Mouse (Mus musculus) midbrain, embryonic 10.5 days (tissue): ENCODE data around the gene 1600014C23Rik. TPM values are rescaled to one million over a fixed set of nuclear protein-coding genes. Genes with fewer than 3 reads are reported as not detected.

Source experiments
- DNase-seq: peaks from one replicate; pipeline ENCODE4 v3.0.0-alpha.2; 2017; ENCODE audit warnings: low spot score
- H3K27ac ChIP-seq: fragments of 300-500 bp; sonication (generic); replicated peaks from 2 replicates; pipeline ENCODE4 v1.5.1; 2016; ENCODE audit warnings: mild to moderate bottlenecking
- H3K27me3 ChIP-seq: fragments of 300-500 bp; sonication (generic); 2 replicates; pipeline ENCODE4 v1.6.1; 2016; ENCODE audit warnings: low read depth, mild to moderate bottlenecking; ENCODE audit not compliant: poor library complexity, severe bottlenecking
- H3K36me3 ChIP-seq: fragments of 300-500 bp; sonication (generic); 2 replicates; pipeline ENCODE4 v1.6.1; 2016; ENCODE audit warnings: mild to moderate bottlenecking, moderate library complexity
- H3K4me1 ChIP-seq: fragments of 300-500 bp; sonication (generic); 2 replicates; pipeline ENCODE4 v1.6.1; 2016
- H3K4me3 ChIP-seq: fragments of 300-500 bp; sonication (generic); 2 replicates; pipeline ENCODE4 v1.5.1; 2016; ENCODE audit warnings: mild to moderate bottlenecking, moderate library complexity
- H3K9me3 ChIP-seq: fragments of 300-500 bp; sonication (generic); replicated peaks from 2 replicates; pipeline ENCODE4 v1.6.1; 2016; ENCODE audit warnings: mild to moderate bottlenecking
- WGBS: fragments of 180-500 bp; shearing (Covaris S2); methylation state at CpG from one replicate; pipeline ENCODE4 v1.1.7; 2016; 5-methylcytosine and 5-hydroxymethylcytosine counted together
- polyA plus RNA-seq: library from polyadenylated mRNA; unstranded; fragments of >200 nt; fragmentation: Nextera tagmentation; extraction: Ambion mirVana; gene quantifications from 2 replicates; pipeline ENCODE4 v1.2.1, GENCODE M21; 2016

Gene 1600014C23Rik
- polyA plus RNA-seq, 1 experiment from 2014 or later, result 0.58 TPM

GRCm38 (mm10) chr17:45747858-45748785 lies 14.5 kb upstream of the 1600014C23Rik start:
- H3K4me3 ChIP-seq, result no peak overlapping the region
- H3K27ac ChIP-seq, result peak overlapping the region; percentile 74
- peak; percentile 58 for DNase-seq
- 75% methylated on average over 16 of the region's 16 CpGs for WGBS
- no peaks in the 10 kb centered on the region for H3K27me3 ChIP-seq
- no peaks in the 10 kb centered on the region for H3K9me3 ChIP-seq
- no peaks in the 10 kb centered on the region for H3K36me3 ChIP-seq
- peaks cover 17% of the 10 kb centered on the region for H3K4me1 ChIP-seq

- no peaks in the 10 kb centered on the region for H3K27me3 ChIP-seq
- 92% methylated on average over 4 of the region's 4 CpGs for WGBS
- no peak overlapping the region for H3K4me3 ChIP-seq
- no peak overlapping the region for H3K27ac ChIP-seq
- peaks cover 13% of the 10 kb centered on the region for H3K4me1 ChIP-seq
- no peak for DNase-seq
- no peaks in the 10 kb centered on the region for H3K36me3 ChIP-seq
- no peaks in the 10 kb centered on the region for H3K9me3 ChIP-seq
Observed at GRCm38 (mm10) chr17:45747293-45747692, 13.6 kb upstream of the 1600014C23Rik start.

- WGBS, result 78% methylated on average over 12 of the region's 12 CpGs
- no peak for DNase-seq
- Histone ChIP-seq H3K36me3 (no peaks in the 10 kb centered on the region), H3K27me3 (no peaks in the 10 kb centered on the region), H3K27ac (peak overlapping the region; percentile 28; the same call in 1 of the 2 replicates), H3K9me3 (no peaks in the 10 kb centered on the region), H3K4me3 (no peak overlapping the region), H3K4me1 (peaks cover 9% of the 10 kb centered on the region)
Observed at GRCm38 (mm10) chr17:45746755-45747154, 13.1 kb upstream of the 1600014C23Rik start.

GRCm38 (mm10) chr17:45745629-45746028 lies 12.0 kb upstream of the 1600014C23Rik start:
- 94% methylated on average over 2 of the region's 2 CpGs for WGBS
- Histone ChIP-seq H3K36me3 (no peaks in the 10 kb centered on the region), H3K9me3 (no peaks in the 10 kb centered on the region), H3K4me3 (no peak overlapping the region), H3K27ac (0 out of 2 replicates have a peak overlapping the region, but pooled peaks have one; percentile 42), H3K4me1 (peaks cover 9% of the 10 kb centered on the region), H3K27me3 (no peaks in the 10 kb centered on the region)
- no peak for DNase-seq

GRCm38 (mm10) chr17:45742371-45743147 lies 8.9 kb upstream of the 1600014C23Rik start:
- Histone ChIP-seq H3K4me1 (peaks cover 7% of the 10 kb centered on the region), H3K9me3 (no peaks in the 10 kb centered on the region), H3K36me3 (no peaks in the 10 kb centered on the region), H3K4me3 (no peak overlapping the region), H3K27me3 (no peaks in the 10 kb centered on the region), H3K27ac (0 out of 2 replicates have a peak overlapping the region, but pooled peaks have one; percentile 14)
- WGBS, result 58% methylated on average over 13 of the region's 13 CpGs
- no peak for DNase-seq

GRCm38 (mm10) chr17:45737078-45737601 lies 3.5 kb upstream of the 1600014C23Rik start:
- peaks cover 28% of the 10 kb centered on the region for H3K27me3 ChIP-seq
- H3K9me3 ChIP-seq, result no peaks in the 10 kb centered on the region
- no peaks in the 10 kb centered on the region for H3K36me3 ChIP-seq
- WGBS, result 14% methylated on average over 10 of the region's 10 CpGs
- H3K4me1 ChIP-seq, result peaks cover 49% of the 10 kb centered on the region
- H3K27ac ChIP-seq, result peak overlapping the region; percentile 98
- peak overlapping the region; percentile 58 for H3K4me3 ChIP-seq
- no peak for DNase-seq

GRCm38 (mm10) chr17:45736311-45737077 lies 2.9 kb upstream of the 1600014C23Rik start:
- Histone ChIP-seq H3K27me3 (peaks cover 34% of the 10 kb centered on the region), H3K4me1 (peaks cover 49% of the 10 kb centered on the region), H3K9me3 (no peaks in the 10 kb centered on the region), H3K36me3 (no peaks in the 10 kb centered on the region), H3K4me3 (peak overlapping the region; percentile 58), H3K27ac (peak overlapping the region; percentile 98)
- peak; percentile 94 for DNase-seq
- under 1% methylated on average over 64 of the region's 72 CpGs for WGBS

GRCm38 (mm10) chr17:45735382-45736310 lies 2.0 kb upstream of the 1600014C23Rik start:
- peak overlapping the region; percentile 58 for H3K4me3 ChIP-seq
- peak; percentile 92 for DNase-seq
- H3K4me1 ChIP-seq, result peaks cover 54% of the 10 kb centered on the region
- H3K9me3 ChIP-seq, result no peaks in the 10 kb centered on the region
- H3K27ac ChIP-seq, result peak overlapping the region; percentile 98
- peaks cover 37% of the 10 kb centered on the region for H3K27me3 ChIP-seq
- WGBS, result 7% methylated on average over 10 of the region's 10 CpGs
- H3K36me3 ChIP-seq, result no peaks in the 10 kb centered on the region

GRCm38 (mm10) chr17:45734881-45735280 lies 1.2 kb upstream of the 1600014C23Rik start:
- DNase-seq, result no peak
- H3K27me3 ChIP-seq, result peaks cover 42% of the 10 kb centered on the region
- no peaks in the 10 kb centered on the region for H3K36me3 ChIP-seq
- peak overlapping the region; percentile 98 for H3K27ac ChIP-seq
- no peaks in the 10 kb centered on the region for H3K9me3 ChIP-seq
- peak overlapping the region; percentile 58 for H3K4me3 ChIP-seq
- 50% methylated on average over 4 of the region's 4 CpGs for WGBS
- peaks cover 62% of the 10 kb centered on the region for H3K4me1 ChIP-seq

GRCm38 (mm10) chr17:45734333-45734732 lies 689 bp upstream of the 1600014C23Rik start:
- H3K9me3 ChIP-seq, result no peaks in the 10 kb centered on the region
- H3K27me3 ChIP-seq, result peaks cover 47% of the 10 kb centered on the region
- H3K4me1 ChIP-seq, result peaks cover 68% of the 10 kb centered on the region
- peak overlapping the region; percentile 57 for H3K4me3 ChIP-seq
- H3K36me3 ChIP-seq, result no peaks in the 10 kb centered on the region
- H3K27ac ChIP-seq, result peak overlapping the region; percentile 98
- DNase-seq, result no peak
- whole genome bisulfite sequencing, result 10% methylated on average over 3 of the region's 3 CpGs

GRCm38 (mm10) chr17:45733038-45733734 lies 458 bp downstream of the 1600014C23Rik start:
- H3K27ac ChIP-seq, result peak overlapping the region; percentile 98
- peak overlapping the region; percentile 57 for H3K4me3 ChIP-seq
- peaks cover 78% of the 10 kb centered on the region for H3K4me1 ChIP-seq

More at GRCm38 (mm10) chr17:45733038-45733734, 458 bp downstream of the 1600014C23Rik start:
- Histone ChIP-seq H3K27me3 (peaks cover 49% of the 10 kb centered on the region), H3K9me3 (no peaks in the 10 kb centered on the region), H3K36me3 (no peaks in the 10 kb centered on the region)
- WGBS, result 61% methylated on average over 19 of the region's 19 CpGs
- DNase-seq, result no peak
